Mouse (Mus musculus) ES-E14 (cell line): Measurements from ENCODE around the gene Atp6v0a1.

Source experiments
- HCFC1 ChIP-seq: IDR thresholded peaks from 2 replicates; pipeline ENCODE4 v1.6.1; 2012; ENCODE audit warnings: low read length, inconsistent platforms, borderline replicate concordance; ENCODE audit not compliant: insufficient read depth
- MAFK ChIP-seq: IDR thresholded peaks from 2 replicates; pipeline ENCODE4 v1.6.1; 2014; ENCODE audit warnings: mild to moderate bottlenecking, low read depth, low read length, inconsistent platforms; ENCODE audit not compliant: insufficient read depth
- ZC3H11A ChIP-seq: IDR thresholded peaks from 2 replicates; pipeline ENCODE4 v1.6.1; 2012; ENCODE audit warnings: low read depth, mild to moderate bottlenecking, inconsistent platforms, low read length, borderline replicate concordance

DNA sequence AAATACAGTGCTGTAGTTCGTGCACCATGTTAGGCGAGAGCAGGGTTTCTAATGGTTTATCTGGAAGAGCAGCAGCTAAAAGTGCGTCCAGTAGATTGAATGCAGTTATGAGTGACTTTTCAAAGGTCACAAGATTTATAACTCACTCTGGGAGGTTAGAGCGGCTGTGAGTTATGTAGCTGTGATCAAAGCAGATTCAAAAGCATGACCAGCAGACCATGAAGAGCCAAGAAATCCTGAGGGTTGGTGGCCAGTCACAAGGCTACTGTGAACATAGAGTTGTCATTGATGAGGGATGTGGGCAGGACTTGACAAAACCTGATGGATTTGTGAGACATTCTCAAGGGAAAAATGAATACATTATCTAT lies 26.1 kb downstream of the Atp6v0a1 start:
- TF ChIP-seq ZC3H11A (no peak), MAFK (no peak), HCFC1 (no peak)
